Mouse (Mus musculus) megakaryocyte, adult 5-6 weeks (primary cell): ENCODE measurements at regions not wholly inside any gene's neighbourhood (a gene's known extent, or its start where the extent isn't known, plus 50 kb on each side); places are given as distances from the start of the nearest gene placed in this dataset.

Experiments used
- ATAC-seq: 2 replicates; pipeline ENCODE4 v1.8.0; 2016; ENCODE audit warnings: mild to moderate bottlenecking, inconsistent platforms; ENCODE audit not compliant: poor library complexity, severe bottlenecking

DNA sequence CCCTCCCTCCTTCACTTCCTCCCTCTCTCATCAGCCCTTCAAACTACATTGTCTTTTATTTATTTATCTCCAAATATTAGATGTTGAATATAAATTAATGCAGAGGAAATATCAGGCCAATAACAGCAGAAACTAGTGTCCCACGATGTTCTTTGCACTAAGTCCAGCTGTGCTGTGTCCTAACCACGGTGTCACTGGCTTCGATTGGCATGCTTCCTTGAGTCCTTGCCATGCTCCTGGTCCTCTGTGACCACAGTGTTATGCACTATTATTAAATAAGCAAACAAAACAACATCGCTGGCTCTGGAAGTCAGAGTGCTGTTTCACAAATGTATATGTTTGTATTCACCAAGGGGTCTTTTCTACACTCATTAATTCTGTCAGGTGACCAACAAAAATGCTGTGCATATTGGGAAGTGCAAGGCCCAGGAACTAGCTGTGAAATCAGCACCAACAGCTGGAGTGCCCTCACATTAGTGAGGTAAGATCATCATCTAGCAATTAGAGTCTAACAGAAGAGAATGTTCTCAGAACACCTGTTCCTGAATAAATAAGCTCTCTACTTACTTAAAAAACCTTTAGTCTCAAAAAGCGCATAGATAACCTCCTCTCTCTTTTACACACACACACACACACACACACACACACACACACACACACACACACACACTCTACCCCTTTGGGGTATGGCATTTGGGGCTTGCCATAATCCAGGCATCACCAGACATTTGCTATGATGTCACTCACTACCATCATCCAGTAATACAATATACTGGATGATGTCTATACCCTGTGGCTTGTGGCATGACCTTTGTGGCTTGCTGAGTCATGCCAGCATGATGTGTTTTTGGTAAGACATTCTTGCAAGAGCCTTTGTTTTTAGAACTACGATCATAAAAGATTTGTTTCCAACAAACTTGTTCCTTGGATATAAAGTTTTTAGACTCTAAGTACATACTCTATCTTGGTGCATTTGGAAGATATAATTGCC lies 81.9 kb upstream of the Rgs2 start:
- peak; percentile 94 for ATAC-seq

DNA sequence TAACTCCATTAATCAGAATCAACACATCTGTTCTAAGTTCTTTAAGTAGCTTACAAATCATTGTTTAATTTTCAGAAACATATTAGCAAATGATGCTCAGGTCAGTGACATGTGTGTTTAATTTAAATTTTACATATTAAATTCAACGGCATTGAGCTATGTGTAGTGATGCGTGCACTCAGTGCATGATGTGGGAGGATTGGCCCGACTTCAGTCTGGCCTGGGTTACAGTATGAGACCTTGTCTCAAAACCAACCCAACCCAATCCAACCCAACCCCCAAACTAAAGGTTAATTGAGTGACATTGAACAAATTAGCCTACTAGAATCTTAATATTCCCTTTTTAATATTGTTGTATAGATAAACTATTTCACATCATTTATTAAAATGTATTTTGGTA lies 75.0 kb upstream of the Rgs2 start:
- no peak for ATAC-seq

- ATAC-seq = no peak
Observed at GRCm38 (mm10) chr1:144078446-144078845, 74.5 kb upstream of the Rgs2 start.

DNA sequence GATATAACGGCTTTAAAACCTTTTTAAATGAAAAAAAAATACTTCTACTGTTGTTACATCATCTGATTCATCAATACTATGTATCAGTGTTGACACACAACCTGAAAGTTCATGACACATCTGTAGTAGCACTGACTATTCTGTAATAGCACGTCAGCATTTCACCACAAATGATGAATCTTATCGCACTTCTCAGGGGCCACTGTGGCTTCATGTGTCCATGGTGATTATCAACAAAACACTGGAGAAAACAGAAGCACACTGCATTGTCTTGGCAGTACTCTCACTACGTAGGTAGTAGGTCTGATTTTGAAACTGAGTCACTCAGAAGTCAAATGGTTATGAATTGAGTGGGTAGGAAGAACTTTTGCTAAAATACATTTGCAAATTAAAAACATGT lies 72.0 kb upstream of the Rgs2 start:
- peak; percentile 93 for ATAC-seq

DNA sequence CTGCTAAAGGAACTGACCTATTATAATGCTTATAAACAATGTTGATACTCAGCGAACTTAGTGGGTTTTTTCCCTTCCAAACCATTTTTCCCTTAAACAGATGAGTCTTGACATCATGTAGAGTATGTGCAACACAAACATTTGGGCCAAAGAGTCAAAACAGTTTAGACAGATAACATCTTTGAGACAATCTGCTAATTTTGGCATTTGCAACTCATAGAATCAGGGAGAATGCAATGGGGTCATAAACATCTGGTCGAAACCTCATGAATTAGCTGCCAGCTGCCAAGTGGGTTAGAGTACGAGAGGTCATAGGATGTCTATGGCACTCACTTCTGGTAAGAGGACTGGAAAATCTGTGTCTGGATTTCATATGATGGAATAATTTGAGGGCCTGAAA lies 57.3 kb upstream of the Rgs2 start:
- no peak for ATAC-seq

- ATAC-seq = no peak
Observed at GRCm38 (mm10) chr1:144055476-144056213, 51.7 kb upstream of the Rgs2 start.
